Mouse (Mus musculus) hindbrain, embryonic 10.5 days (tissue): ENCODE measurements at regions not wholly inside any gene's neighbourhood (a gene's known extent, or its start where the extent isn't known, plus 50 kb on each side); places are given as distances from the start of the nearest gene placed in this dataset.
A peak's percentile ranks its signal among the peaks of the same experiment; 100 is the strongest.
"Not testable (repeated sequence)": the region's sequence is repeated elsewhere in the genome, so short reads cannot be mapped to it uniquely, and the experiment has no call there.

ENCODE experiments used
- DNase-seq: peaks from one replicate; pipeline ENCODE4 v3.0.0-alpha.2; 2017; ENCODE audit warnings: low spot score
- H3K27ac ChIP-seq: fragments of 300-500 bp; sonication (generic); 2 replicates; pipeline ENCODE4 v1.5.1; 2016; ENCODE audit warnings: mild to moderate bottlenecking, moderate library complexity
- H3K27me3 ChIP-seq: fragments of 300-500 bp; sonication (generic); 2 replicates; pipeline ENCODE4 v1.6.1; 2016; ENCODE audit warnings: mild to moderate bottlenecking; ENCODE audit not compliant: poor library complexity, insufficient read depth, severe bottlenecking
- H3K36me3 ChIP-seq: fragments of 300-500 bp; sonication (generic); 2 replicates; pipeline ENCODE4 v1.6.1; 2016; ENCODE audit warnings: mild to moderate bottlenecking, moderate library complexity
- H3K4me1 ChIP-seq: fragments of 300-500 bp; sonication (generic); replicated peaks from 2 replicates; pipeline ENCODE4 v1.6.1; 2016; ENCODE audit warnings: mild to moderate bottlenecking
- H3K4me3 ChIP-seq: fragments of 300-500 bp; sonication (generic); 2 replicates; pipeline ENCODE4 v1.5.1; 2016; ENCODE audit warnings: mild to moderate bottlenecking, moderate library complexity
- H3K9me3 ChIP-seq: fragments of 300-500 bp; sonication (generic); 2 replicates; pipeline ENCODE4 v1.6.1; 2016; ENCODE audit warnings: mild to moderate bottlenecking, moderate library complexity
- WGBS: fragments of 180-500 bp; shearing (Covaris S2); methylation state at CpG from one replicate; pipeline ENCODE4 v1.1.7; 2016; 5-methylcytosine and 5-hydroxymethylcytosine counted together

DNA sequence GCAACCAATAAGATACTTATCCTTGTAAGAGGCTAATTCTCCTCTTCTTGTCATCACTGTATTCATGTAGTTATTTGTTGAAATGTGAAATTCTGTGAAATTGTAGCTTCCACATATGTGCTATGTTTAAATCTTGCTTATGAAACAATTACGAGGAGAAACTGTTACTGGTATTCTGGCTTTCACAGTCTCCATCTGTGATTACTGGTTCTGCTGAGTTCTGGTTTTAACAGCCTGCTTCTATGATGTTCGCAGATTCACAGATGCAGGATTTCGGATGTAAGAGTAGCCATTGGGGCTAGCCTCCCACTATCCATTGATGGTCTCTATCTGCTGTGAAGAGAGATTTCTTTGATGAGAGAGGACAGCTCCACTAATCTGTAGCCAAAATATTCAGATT lies 1067.2 kb upstream of the Aga start:
- no peak for DNase-seq
- Histone ChIP-seq H3K9me3 (no peaks in the 10 kb centered on the region), H3K4me1 (no peaks in the 10 kb centered on the region), H3K36me3 (no peaks in the 10 kb centered on the region), H3K27ac (no peak overlapping the region), H3K27me3 (no peaks in the 10 kb centered on the region), H3K4me3 (no peak overlapping the region)
- 89% methylated on average over 3 of the region's 3 CpGs for WGBS

DNA sequence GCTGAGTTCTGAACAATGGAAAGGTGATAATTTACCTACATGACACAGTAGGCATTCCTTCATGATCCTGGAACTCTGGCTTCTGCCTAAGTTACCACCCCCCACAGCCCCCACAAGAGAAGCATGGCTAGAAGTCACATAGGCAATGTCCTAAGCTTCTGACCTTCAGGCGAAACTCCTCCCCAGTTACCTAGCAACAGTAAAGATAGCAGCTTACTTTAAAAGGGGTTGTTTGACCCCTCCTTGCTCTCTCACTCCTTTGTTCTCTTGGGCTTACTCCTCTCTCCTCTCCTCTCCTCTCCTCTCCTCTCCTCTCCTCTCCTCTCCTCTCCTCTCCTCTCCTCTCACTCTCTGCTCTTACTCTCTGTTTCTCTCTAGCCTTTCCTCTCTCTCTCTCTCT lies 1059.8 kb upstream of the Aga start:
- not testable (repeated sequence) for H3K27ac ChIP-seq, H3K36me3 ChIP-seq, H3K27me3 ChIP-seq, H3K4me3 ChIP-seq, H3K9me3 ChIP-seq, H3K4me1 ChIP-seq, DNase-seq
- WGBS = 61% methylated on average over 1 of the region's 1 CpGs

DNA sequence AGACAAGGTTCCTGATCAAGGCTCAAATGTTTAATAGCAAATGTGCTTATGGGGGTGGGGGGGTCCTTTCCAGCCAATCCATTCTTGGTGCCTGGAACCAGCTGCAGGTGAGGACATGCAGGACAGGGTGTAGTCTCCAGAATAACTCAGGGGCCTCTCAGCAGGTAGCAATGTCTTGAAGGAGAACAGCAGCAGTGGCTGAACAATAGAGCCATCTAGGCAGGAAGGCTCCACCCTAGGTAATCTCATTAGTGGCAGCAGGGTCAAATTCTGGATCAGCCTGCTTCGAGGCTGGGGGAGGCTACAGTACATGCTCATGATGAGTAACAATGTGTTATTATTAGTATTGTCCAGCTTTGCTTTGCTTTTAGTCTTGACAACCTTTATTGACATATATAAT lies 1055.9 kb upstream of the Aga start:
- DNase-seq = no peak
- WGBS = 36% methylated on average over 1 of the region's 1 CpGs
- no peak overlapping the region for H3K27ac ChIP-seq
- no peaks in the 10 kb centered on the region for H3K36me3 ChIP-seq
- H3K4me1 ChIP-seq = no peaks in the 10 kb centered on the region
- H3K4me3 ChIP-seq = no peak overlapping the region
- H3K27me3 ChIP-seq = no peaks in the 10 kb centered on the region
- H3K9me3 ChIP-seq = no peaks in the 10 kb centered on the region

DNA sequence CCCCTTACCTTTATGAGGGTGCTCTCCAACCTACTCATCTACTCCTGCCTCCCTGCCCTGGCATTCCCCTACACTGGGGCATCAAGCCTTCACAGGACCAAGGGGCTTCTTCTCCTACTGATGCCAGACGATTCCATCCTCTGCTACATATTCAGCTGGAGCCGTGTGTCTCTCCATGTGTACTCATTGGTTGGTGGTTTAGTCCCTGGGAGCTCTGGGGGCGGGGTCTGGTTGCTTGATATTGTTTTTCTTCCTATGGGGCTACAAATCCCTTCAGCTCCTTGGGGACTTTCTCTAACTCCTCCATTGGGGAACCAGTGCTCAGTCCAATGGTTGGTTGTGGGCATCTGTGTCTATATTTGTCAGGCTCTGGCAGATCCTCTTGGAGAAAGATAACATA lies 1055.3 kb upstream of the Aga start:
- no peaks in the 10 kb centered on the region for H3K36me3 ChIP-seq

DNA sequence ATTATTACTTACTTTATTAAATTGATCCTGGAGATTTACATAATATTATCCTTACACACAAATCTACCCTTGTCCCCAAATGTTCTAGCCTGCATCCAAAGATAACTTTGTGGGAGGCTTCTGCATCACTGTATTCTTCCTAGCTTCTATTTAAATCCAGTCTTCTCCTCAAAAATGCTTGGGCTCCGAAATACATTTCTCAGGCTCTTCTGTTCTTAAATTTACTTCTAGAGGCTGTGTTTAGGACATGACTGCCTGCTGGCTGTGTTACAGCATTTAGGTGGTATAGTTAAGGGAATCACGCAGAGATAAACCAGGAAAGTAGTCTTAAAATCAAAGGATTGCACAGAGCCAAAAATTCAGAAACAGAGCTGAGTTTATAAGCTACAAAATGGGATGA lies 1009.1 kb upstream of the Aga start:
- H3K4me1 ChIP-seq = no peaks in the 10 kb centered on the region
- WGBS = 87% methylated on average over 2 of the region's 2 CpGs

More for the DNA sequence above, 1055.3 kb upstream of the Aga start:
- H3K27ac ChIP-seq = no peak overlapping the region
- H3K9me3 ChIP-seq = no peaks in the 10 kb centered on the region
- WGBS = 76% methylated on average over 3 of the region's 3 CpGs
- no peak for DNase-seq
- no peaks in the 10 kb centered on the region for H3K4me1 ChIP-seq
- no peaks in the 10 kb centered on the region for H3K27me3 ChIP-seq
- H3K4me3 ChIP-seq = no peak overlapping the region

DNA sequence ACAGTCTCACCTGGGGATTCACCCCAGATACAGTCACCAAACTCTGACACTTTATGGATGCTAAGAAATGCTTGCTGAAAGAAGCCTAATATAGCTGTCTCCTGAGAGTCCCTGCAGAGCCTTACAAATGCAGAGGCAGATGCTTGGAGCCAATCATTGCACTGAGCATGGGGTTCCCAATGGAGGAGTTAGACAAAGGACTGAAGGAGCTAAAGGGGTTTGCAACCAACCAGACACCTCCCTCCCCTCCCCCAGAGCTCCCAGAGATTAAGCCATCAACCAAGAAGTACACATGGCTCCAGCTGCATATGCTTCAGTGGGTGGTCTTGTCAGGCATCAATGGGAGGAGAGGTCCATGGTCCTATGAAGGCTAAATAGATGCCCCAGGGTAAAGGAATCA lies 999.7 kb upstream of the Aga start:
- peak; percentile 3 for DNase-seq
- H3K4me1 ChIP-seq = no peaks in the 10 kb centered on the region
- H3K27me3 ChIP-seq = no peaks in the 10 kb centered on the region
- H3K27ac ChIP-seq = no peak overlapping the region
- no peak overlapping the region for H3K4me3 ChIP-seq
- H3K36me3 ChIP-seq = no peaks in the 10 kb centered on the region
- H3K9me3 ChIP-seq = no peaks in the 10 kb centered on the region

More for the DNA sequence above, 1009.1 kb upstream of the Aga start:
- DNase-seq = no peak
- Histone ChIP-seq H3K4me3 (no peak overlapping the region), H3K36me3 (no peaks in the 10 kb centered on the region), H3K27me3 (no peaks in the 10 kb centered on the region), H3K27ac (no peak overlapping the region), H3K9me3 (no peaks in the 10 kb centered on the region)

DNA sequence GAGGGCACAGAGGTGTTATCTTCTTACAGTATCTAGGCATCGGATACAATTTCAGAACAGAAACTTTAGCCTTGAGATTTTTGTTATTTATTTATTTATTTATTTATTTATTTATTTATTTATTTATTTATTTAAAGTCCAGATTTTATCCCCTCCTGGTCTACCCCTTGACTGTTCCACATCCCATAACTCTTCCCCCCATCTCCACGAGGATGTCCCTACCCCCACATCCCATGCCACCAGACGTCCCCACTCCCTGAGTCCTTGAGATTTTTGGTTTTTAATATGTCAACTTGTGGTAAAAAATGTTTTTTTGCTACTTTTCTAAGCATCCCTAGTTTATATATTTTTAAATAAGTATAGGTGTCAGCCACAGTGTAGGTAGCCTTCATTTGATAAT lies 968.2 kb upstream of the Aga start:
- Histone ChIP-seq H3K36me3 (no peaks in the 10 kb centered on the region), H3K4me1 (no peaks in the 10 kb centered on the region), H3K4me3 (no peak overlapping the region), H3K9me3 (no peaks in the 10 kb centered on the region), H3K27ac (no peak overlapping the region), H3K27me3 (no peaks in the 10 kb centered on the region)
- WGBS = 85% methylated on average over 3 of the region's 3 CpGs
- no peak for DNase-seq

DNA sequence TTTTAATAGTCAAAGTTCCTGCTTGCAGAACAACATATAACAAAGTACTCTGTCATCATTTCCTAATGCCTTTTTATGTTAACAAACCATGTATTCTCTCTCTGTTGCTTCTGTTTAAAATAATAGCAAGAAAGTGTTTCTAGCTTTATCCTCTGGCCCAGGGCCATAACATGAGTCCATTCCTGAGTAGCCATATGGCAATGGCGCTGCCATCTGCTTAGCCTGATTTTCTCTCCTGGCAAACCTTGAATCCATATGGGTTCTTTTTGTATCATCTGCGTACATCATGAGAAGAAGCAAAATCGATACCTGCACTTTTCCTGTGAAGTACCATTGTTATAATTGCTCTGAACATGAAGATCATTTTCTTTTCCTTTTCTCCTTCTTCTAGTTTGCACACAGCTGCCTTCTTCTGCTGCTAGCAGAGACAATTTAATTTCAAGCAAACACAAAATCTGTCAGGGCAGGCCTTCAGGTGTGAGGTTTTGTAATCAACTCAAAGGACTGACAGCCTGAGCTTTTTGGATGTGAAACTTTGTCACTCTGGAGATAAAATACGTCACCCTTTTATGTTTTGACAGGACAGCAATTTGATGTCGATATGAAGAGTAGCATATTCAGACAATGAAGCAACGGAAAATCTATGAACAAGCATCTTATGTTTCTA lies 940.2 kb upstream of the Aga start:
- WGBS = 87% methylated on average over 6 of the region's 6 CpGs
- no peak for DNase-seq
- Histone ChIP-seq H3K27ac (no peak overlapping the region), H3K4me3 (no peak overlapping the region), H3K4me1 (no peaks in the 10 kb centered on the region), H3K9me3 (no peaks in the 10 kb centered on the region), H3K36me3 (no peaks in the 10 kb centered on the region), H3K27me3 (no peaks in the 10 kb centered on the region)
